Mouse (Mus musculus) liver, postnatal 0 days (tissue): Measurements from ENCODE around the gene Mxra7.

Source experiments
- CTCF ChIP-seq: sonication (generic); IDR thresholded peaks from 2 replicates; pipeline ENCODE4 v1.5.1; 2016; ENCODE audit warnings: antibody characterized with exemption, low read depth
- EP300 ChIP-seq: IDR thresholded peaks from 2 replicates; pipeline ENCODE4 v1.6.1; 2016; ENCODE audit warnings: antibody characterized with exemption, low read depth, mild to moderate bottlenecking

- TF ChIP-seq EP300 = no peak
- TF ChIP-seq CTCF = no peak
These were observed 1.0 kb downstream of the Mxra7 start for GRCm38 (mm10) chr11:116826550-116827504.
